Mouse (Mus musculus): ENCODE measurements around the gene Tbc1d9b. TPM values are rescaled to one million over a fixed set of nuclear protein-coding genes. Genes with fewer than 3 reads are reported as not detected.

Gene Tbc1d9b
- total RNA-seq, 1 experiment from 2014 or later = 34.9 TPM

Other genes with a start within 250 kb of the Tbc1d9b start
- gene Rasgef1c, start 229.6 kb upstream of the Tbc1d9b start, total RNA-seq (2017) = 0.29 to 0.96 TPM in 2 of 3 replicates, not detected in the other
- gene Rnf130, start 106.0 kb upstream of the Tbc1d9b start, total RNA-seq (2017) = 335 to 628 TPM (median 575 TPM) in 3 replicates
- gene Mrnip, start 43.0 kb downstream of the Tbc1d9b start, total RNA-seq (2017) = 2.0 to 4.1 TPM (median 3.3 TPM) in 3 replicates
- gene Sqstm1, start 79.4 kb downstream of the Tbc1d9b start, total RNA-seq (2017) = 878 to 1,339 TPM (median 1,041 TPM) in 3 replicates
- gene Mgat4b, start 79.5 kb downstream of the Tbc1d9b start, total RNA-seq (2017) = 4.9 to 20.2 TPM (median 13.9 TPM) in 3 replicates
- gene Ltc4s, start 107.2 kb downstream of the Tbc1d9b start, total RNA-seq (2017) = not detected in 3 replicates
- 12.4 to 18.2 TPM (median 13.2 TPM) in 3 replicates for gene Maml1, start 160.9 kb downstream of the Tbc1d9b start, total RNA-seq (2017)
- gene Canx, start 194.3 kb downstream of the Tbc1d9b start, total RNA-seq (2017) = 473 to 555 TPM (median 517 TPM) in 3 replicates
- gene Cby3, start 223.1 kb downstream of the Tbc1d9b start, total RNA-seq (2017) = not detected in 3 replicates
- gene Hnrnph1, start 245.6 kb downstream of the Tbc1d9b start, total RNA-seq (2017) = 1,029 to 1,291 TPM (median 1,161 TPM) in 3 replicates

Data from monocyte, adult 5-6 weeks (primary cell).